Mouse (Mus musculus): ENCODE results near the gene Zmynd15.

GRCm38 (mm10) chr11:70474872-70475534, 15.8 kb downstream of the Zmynd15 start:
- no peak for TF ChIP-seq CTCF (conservative IDR thresholded peaks at IDR 0.05; ENCODE audit: insufficient read depth, insufficient read length, low read depth, low read length)
- TF ChIP-seq POLR2A (IDR thresholded peaks at IDR 0.05; ENCODE audit: low read depth, low read length), result no peak

Data from kidney, adult 2 months (tissue).